Mouse (Mus musculus): ENCODE data around the gene Elovl3. TPM values are rescaled to one million over a fixed set of nuclear protein-coding genes. Genes with fewer than 3 reads are reported as not detected.

Elovl3 gene
- polyA plus RNA-seq, 1 experiment from 2014 or later, result not detected

DNA sequence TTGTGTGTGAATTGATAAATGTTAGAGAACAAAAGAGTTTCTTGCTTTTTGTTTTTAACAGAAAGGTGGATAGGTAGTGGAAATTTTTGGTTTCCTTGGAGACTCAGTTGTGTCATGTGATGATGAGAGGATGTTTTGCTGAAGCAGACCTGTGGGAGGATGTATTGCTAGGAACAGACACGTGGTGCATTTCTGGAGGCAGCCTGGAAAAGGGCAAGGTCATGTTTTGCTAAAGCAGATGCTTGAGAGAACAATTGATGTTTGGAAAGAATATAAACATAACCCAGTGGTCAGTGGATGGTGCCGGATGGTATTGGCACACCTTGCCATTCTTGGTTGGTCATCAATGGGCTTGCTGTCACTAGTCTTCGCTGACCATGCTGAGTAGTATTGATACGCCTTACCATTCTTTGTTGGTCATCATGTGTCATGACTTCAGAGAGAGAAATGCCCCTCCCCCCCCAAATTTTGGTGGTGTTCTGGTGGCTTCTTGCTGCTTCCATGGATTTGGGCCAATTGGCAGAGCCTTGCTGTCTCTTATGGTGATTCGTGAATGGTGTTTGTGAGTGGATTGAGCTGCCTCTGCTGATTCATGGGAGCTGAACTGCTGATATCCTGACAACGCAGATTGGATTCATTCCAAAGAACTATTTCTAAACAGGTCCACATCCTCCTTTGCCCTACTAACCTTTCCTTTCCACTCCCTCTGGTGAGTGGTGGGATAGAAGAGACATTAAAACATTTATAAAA, 28.1 kb upstream of the Elovl3 start:
- Histone ChIP-seq H3K36me3 (ENCODE audit: control insufficient read depth, insufficient read depth) (no peaks in the 10 kb centered on the region), H3K4me1 (replicated peaks; ENCODE audit: control insufficient read depth, insufficient read depth, low read length) (no peaks in the 10 kb centered on the region), H3K9ac (replicated peaks; ENCODE audit: low read depth, low read length) (no peak overlapping the region), H3K27me3 (replicated peaks; ENCODE audit: control insufficient read depth, insufficient read depth, low read length) (no peaks in the 10 kb centered on the region), H3K27ac (ENCODE audit: low read length) (no peak overlapping the region), H3K4me3 (replicated peaks; ENCODE audit: low read length) (no peak overlapping the region), H3K4me2 (ENCODE audit: low read length) (no peak overlapping the region), H3K9me3 (ENCODE audit: control insufficient read depth, low read length) (no peaks in the 10 kb centered on the region)
- ATAC-seq, result no peak
- 84% methylated on average over 6 of the region's 6 CpGs for WGBS

DNA sequence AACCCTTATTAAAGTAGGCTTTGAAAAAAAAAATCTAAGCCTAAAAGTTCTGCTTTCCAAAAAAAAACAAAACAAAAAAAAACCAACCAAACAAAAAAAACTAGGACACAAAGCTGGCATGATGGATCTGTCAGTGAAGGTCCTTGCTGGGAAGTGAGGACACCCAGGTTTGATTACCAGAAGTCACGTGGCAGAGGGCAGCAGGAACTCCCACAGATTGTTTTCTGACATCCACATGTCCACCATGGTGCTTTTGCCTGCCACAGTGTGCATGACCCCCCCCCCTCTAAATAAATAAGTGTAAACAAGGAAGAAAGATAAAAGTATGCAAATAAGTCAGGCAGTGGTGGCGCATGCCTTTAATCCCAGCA, 27.5 kb upstream of the Elovl3 start:
- Histone ChIP-seq H3K4me1 (replicated peaks; ENCODE audit: control insufficient read depth, insufficient read depth, low read length) (no peaks in the 10 kb centered on the region), H3K27me3 (replicated peaks; ENCODE audit: control insufficient read depth, insufficient read depth, low read length) (no peaks in the 10 kb centered on the region), H3K4me2 (ENCODE audit: low read length) (no peak overlapping the region), H3K9ac (replicated peaks; ENCODE audit: low read depth, low read length) (no peak overlapping the region), H3K9me3 (ENCODE audit: control insufficient read depth, low read length) (no peaks in the 10 kb centered on the region), H3K27ac (ENCODE audit: low read length) (no peak overlapping the region), H3K36me3 (ENCODE audit: control insufficient read depth, insufficient read depth) (no peaks in the 10 kb centered on the region), H3K4me3 (replicated peaks; ENCODE audit: low read length) (no peak overlapping the region)
- ATAC-seq, result no peak
- WGBS, result 98% methylated on average over 2 of the region's 2 CpGs

DNA sequence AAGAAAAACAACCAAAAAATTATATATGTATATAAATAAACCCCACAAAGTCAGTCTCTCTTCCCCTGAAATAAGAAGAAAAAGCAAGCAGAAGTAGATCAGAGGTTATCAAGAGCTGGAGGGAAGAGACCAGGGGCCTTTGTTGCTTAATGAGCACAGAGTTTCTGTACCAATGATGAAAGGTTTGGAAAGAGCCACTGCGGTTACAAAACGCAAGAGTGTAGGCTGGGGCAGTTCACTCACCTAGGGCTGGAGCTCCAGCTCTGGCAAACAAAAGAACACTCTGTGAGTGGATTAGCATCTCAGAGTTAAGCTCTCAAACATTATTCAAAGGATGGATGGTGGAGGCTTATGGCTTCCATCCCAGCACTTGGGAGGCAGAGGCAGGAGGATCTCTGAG, 21.5 kb upstream of the Elovl3 start:
- Histone ChIP-seq H3K9me3 (ENCODE audit: control insufficient read depth, low read length) (no peaks in the 10 kb centered on the region), H3K36me3 (ENCODE audit: control insufficient read depth, insufficient read depth) (no peaks in the 10 kb centered on the region), H3K4me2 (ENCODE audit: low read length) (no peak overlapping the region), H3K27me3 (replicated peaks; ENCODE audit: control insufficient read depth, insufficient read depth, low read length) (no peaks in the 10 kb centered on the region), H3K4me1 (replicated peaks; ENCODE audit: control insufficient read depth, insufficient read depth, low read length) (no peaks in the 10 kb centered on the region), H3K4me3 (replicated peaks; ENCODE audit: low read length) (no peak overlapping the region), H3K27ac (ENCODE audit: low read length) (no peak overlapping the region), H3K9ac (replicated peaks; ENCODE audit: low read depth, low read length) (no peak overlapping the region)
- no peak for ATAC-seq
- 60% methylated on average over 2 of the region's 2 CpGs for WGBS

DNA sequence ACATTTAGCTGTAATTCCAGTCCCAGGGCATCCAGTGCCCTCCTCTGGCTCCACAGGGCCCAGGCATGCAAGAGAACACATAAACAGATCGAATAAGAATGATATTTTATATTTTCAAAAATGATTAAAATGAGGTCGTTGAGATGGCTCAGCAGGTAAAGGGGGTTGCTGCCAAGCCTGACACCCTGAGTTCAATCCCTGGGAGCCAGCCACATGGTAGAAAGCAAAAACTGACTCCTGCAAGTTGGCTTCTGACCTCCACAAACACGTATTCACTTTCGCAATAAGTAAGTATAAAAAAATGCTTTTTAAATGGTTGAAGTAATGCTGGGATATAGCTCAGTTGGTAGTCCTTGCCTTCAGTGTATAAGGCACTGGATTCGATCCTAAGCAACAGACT, 20.9 kb upstream of the Elovl3 start:
- 83% methylated on average over 5 of the region's 5 CpGs for WGBS
- no peak for ATAC-seq

GRCm38 (mm10) chr19:46114617-46115016, 17.1 kb upstream of the Elovl3 start:
- Histone ChIP-seq H3K9me3 (ENCODE audit: control insufficient read depth, low read length) (no peaks in the 10 kb centered on the region), H3K4me1 (replicated peaks; ENCODE audit: control insufficient read depth, insufficient read depth, low read length) (no peaks in the 10 kb centered on the region), H3K4me2 (ENCODE audit: low read length) (no peak overlapping the region), H3K36me3 (ENCODE audit: control insufficient read depth, insufficient read depth) (no peaks in the 10 kb centered on the region), H3K27me3 (replicated peaks; ENCODE audit: control insufficient read depth, insufficient read depth, low read length) (no peaks in the 10 kb centered on the region), H3K27ac (ENCODE audit: low read length) (no peak overlapping the region), H3K9ac (replicated peaks; ENCODE audit: low read depth, low read length) (no peak overlapping the region), H3K4me3 (replicated peaks; ENCODE audit: low read length) (no peak overlapping the region)
- ATAC-seq, result no peak
- 60% methylated on average over 4 of the region's 4 CpGs for WGBS

More for the DNA sequence above, 20.9 kb upstream of the Elovl3 start:
- Histone ChIP-seq H3K9me3 (ENCODE audit: control insufficient read depth, low read length) (no peaks in the 10 kb centered on the region), H3K9ac (replicated peaks; ENCODE audit: low read depth, low read length) (no peak overlapping the region), H3K4me3 (replicated peaks; ENCODE audit: low read length) (no peak overlapping the region), H3K4me2 (ENCODE audit: low read length) (no peak overlapping the region), H3K27ac (ENCODE audit: low read length) (no peak overlapping the region), H3K4me1 (replicated peaks; ENCODE audit: control insufficient read depth, insufficient read depth, low read length) (no peaks in the 10 kb centered on the region), H3K36me3 (ENCODE audit: control insufficient read depth, insufficient read depth) (no peaks in the 10 kb centered on the region), H3K27me3 (replicated peaks; ENCODE audit: control insufficient read depth, insufficient read depth, low read length) (no peaks in the 10 kb centered on the region)

GRCm38 (mm10) chr19:46119458-46119857, 12.2 kb upstream of the Elovl3 start:
- no peak overlapping the region for H3K4me2 ChIP-seq (ENCODE audit: low read length)
- H3K4me1 ChIP-seq (replicated peaks; ENCODE audit: control insufficient read depth, insufficient read depth, low read length), result no peaks in the 10 kb centered on the region
- H3K27ac ChIP-seq (ENCODE audit: low read length), result no peak overlapping the region
- H3K9me3 ChIP-seq (ENCODE audit: control insufficient read depth, low read length), result no peaks in the 10 kb centered on the region
- no peaks in the 10 kb centered on the region for H3K27me3 ChIP-seq (replicated peaks; ENCODE audit: control insufficient read depth, insufficient read depth, low read length)
- 95% methylated on average over 3 of the region's 3 CpGs for WGBS
- no peaks in the 10 kb centered on the region for H3K36me3 ChIP-seq (ENCODE audit: control insufficient read depth, insufficient read depth)
- H3K4me3 ChIP-seq (replicated peaks; ENCODE audit: low read length), result no peak overlapping the region
- ATAC-seq, result no peak
- H3K9ac ChIP-seq (replicated peaks; ENCODE audit: low read depth, low read length), result no peak overlapping the region

DNA sequence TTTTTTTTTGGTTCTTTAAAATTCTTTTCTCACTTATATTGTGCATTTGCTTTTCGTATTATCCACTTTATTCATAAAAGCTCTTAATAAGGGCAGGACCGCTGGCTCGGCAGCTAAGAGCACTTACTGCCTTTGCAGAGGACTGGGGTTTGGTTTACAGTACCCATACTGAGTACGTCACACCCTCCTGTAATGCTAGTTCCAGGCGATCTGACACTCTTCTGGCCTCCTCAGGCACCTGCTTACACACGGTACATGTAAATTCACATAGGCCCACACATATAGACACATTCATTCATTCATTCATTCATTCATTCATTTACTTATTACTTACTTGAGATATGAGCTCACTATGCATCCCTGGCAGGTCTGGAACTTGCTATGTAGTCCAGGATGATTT, 10.8 kb upstream of the Elovl3 start:
- H3K9me3 ChIP-seq (ENCODE audit: control insufficient read depth, low read length), result no peaks in the 10 kb centered on the region
- no peak overlapping the region for H3K4me2 ChIP-seq (ENCODE audit: low read length)
- H3K27me3 ChIP-seq (replicated peaks; ENCODE audit: control insufficient read depth, insufficient read depth, low read length), result no peaks in the 10 kb centered on the region
- H3K4me3 ChIP-seq (replicated peaks; ENCODE audit: low read length), result no peak overlapping the region
- no peak for ATAC-seq
- no peak overlapping the region for H3K9ac ChIP-seq (replicated peaks; ENCODE audit: low read depth, low read length)
- H3K4me1 ChIP-seq (replicated peaks; ENCODE audit: control insufficient read depth, insufficient read depth, low read length), result no peaks in the 10 kb centered on the region
- 72% methylated on average over 6 of the region's 6 CpGs for WGBS
- no peaks in the 10 kb centered on the region for H3K36me3 ChIP-seq (ENCODE audit: control insufficient read depth, insufficient read depth)
- H3K27ac ChIP-seq (ENCODE audit: low read length), result no peak overlapping the region

DNA sequence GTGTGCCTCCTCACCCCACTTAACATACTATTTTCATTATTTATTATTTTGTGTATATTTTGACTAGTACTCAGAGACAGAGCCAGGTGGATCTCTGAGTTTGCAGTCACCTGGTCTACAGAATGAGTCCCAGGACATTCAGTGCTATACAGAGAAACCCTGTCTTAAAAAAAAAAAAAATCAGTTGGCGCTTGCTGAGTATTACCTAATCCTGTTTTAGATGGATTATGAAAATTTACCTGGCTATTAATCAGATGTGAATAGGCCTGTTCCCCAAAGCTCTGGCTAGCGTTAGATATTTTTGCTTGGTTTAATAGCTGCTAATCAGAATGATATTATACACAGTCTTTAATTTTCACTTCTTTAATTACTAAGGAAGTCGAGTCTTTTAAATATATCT, 7.8 kb upstream of the Elovl3 start:
- 90% methylated on average over 3 of the region's 3 CpGs for WGBS
- no peak overlapping the region for H3K9ac ChIP-seq (replicated peaks; ENCODE audit: low read depth, low read length)
- H3K4me2 ChIP-seq (ENCODE audit: low read length), result no peak overlapping the region
- H3K27ac ChIP-seq (ENCODE audit: low read length), result no peak overlapping the region
- no peak overlapping the region for H3K4me3 ChIP-seq (replicated peaks; ENCODE audit: low read length)
- H3K27me3 ChIP-seq (replicated peaks; ENCODE audit: control insufficient read depth, insufficient read depth, low read length), result no peaks in the 10 kb centered on the region
- ATAC-seq, result no peak
- H3K36me3 ChIP-seq (ENCODE audit: control insufficient read depth, insufficient read depth), result no peaks in the 10 kb centered on the region
- H3K4me1 ChIP-seq (replicated peaks; ENCODE audit: control insufficient read depth, insufficient read depth, low read length), result no peaks in the 10 kb centered on the region
- H3K9me3 ChIP-seq (ENCODE audit: control insufficient read depth, low read length), result no peaks in the 10 kb centered on the region

GRCm38 (mm10) chr19:46124651-46125050, 7.0 kb upstream of the Elovl3 start:
- Histone ChIP-seq H3K4me3 (replicated peaks; ENCODE audit: low read length) (no peak overlapping the region), H3K4me1 (replicated peaks; ENCODE audit: control insufficient read depth, insufficient read depth, low read length) (no peaks in the 10 kb centered on the region), H3K9ac (replicated peaks; ENCODE audit: low read depth, low read length) (no peak overlapping the region), H3K9me3 (ENCODE audit: control insufficient read depth, low read length) (no peaks in the 10 kb centered on the region), H3K27me3 (replicated peaks; ENCODE audit: control insufficient read depth, insufficient read depth, low read length) (no peaks in the 10 kb centered on the region), H3K36me3 (ENCODE audit: control insufficient read depth, insufficient read depth) (no peaks in the 10 kb centered on the region), H3K27ac (ENCODE audit: low read length) (no peak overlapping the region), H3K4me2 (ENCODE audit: low read length) (no peak overlapping the region)
- ATAC-seq, result no peak

DNA sequence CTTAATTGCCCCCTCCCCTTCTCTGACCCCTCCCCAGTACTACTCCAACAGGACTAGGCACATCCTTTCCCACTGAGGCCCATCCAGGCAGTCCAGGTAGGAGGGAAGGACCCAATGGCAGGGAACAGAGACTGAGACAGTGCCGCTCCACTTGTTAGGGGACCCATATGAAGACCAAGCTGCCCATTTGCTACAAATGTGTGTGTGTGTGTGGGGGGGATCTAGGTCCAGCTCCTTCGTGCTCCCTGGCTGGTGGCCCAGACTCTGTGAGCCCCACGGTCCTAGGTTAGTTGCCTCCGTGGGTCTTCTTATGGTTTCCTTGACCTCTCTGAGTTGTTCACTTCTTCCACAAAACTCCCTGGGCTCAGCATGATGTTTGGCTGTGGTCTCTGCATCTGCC, 5.4 kb upstream of the Elovl3 start:
- Histone ChIP-seq H3K4me2 (ENCODE audit: low read length) (no peak overlapping the region), H3K36me3 (ENCODE audit: control insufficient read depth, insufficient read depth) (no peaks in the 10 kb centered on the region), H3K27me3 (replicated peaks; ENCODE audit: control insufficient read depth, insufficient read depth, low read length) (peaks cover 11% of the 10 kb centered on the region), H3K27ac (ENCODE audit: low read length) (no peak overlapping the region), H3K4me3 (replicated peaks; ENCODE audit: low read length) (no peak overlapping the region), H3K9ac (replicated peaks; ENCODE audit: low read depth, low read length) (no peak overlapping the region), H3K4me1 (replicated peaks; ENCODE audit: control insufficient read depth, insufficient read depth, low read length) (no peaks in the 10 kb centered on the region; the same call in 1 of the 2 replicates), H3K9me3 (ENCODE audit: control insufficient read depth, low read length) (no peaks in the 10 kb centered on the region)
- 84% methylated on average over 4 of the region's 4 CpGs for WGBS
- no peak for ATAC-seq
